Mouse (Mus musculus): Measurements from ENCODE around the gene Mapk9.

The Mapk9 gene

DNA sequence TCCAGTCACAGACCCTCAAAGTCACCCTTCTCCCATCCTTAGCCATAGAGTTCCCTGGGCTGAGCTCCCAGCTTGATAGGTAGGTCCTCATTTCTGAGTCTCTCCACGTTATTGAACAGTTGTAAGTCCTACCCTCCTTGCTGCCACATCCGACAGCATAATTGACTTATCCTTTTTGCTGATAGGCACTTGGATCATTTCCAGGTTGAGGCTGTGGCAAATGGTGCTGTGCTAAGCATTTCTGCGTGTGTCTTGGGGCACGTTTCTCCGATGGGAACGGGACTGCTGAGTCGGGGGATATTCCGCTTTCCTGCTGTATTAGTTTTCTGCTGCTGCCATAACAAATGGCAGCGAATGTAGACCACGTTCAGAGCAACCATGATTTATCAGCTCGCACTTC lies 47.3 kb downstream of the Mapk9 start:
- no peak for DNase-seq (ENCODE audit: low spot score in 2 of 2)

DNA sequence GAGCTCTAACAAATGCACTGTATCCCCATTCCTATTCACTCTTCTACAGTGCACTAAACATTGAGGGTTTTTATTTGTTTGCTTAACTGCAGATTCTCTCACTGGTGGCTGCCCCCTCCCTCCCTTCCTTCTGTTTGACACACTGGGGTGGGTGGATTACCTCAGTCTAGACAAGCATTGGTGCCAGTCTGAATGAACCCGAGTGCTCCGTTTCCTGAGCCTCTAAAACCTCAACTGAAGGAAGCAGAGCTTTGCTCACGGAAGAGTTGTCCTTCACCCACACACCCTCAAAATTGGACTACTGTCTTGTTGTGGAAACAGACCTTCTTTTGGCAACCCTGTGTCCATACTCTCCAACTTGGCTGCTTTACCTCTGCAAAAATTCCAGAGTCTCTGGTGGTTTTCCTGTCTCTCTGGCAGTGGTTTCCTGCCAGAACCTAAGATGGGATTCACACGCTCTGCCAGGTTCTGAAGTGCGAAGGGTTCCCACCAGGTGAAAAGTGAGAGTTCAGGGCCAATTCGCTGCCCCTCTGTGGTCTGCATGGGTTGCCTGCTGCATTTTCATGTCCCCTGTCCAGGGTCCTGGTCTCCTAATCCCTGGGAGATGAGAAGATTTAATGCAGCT lies 49.5 kb downstream of the Mapk9 start:
- DNase-seq (ENCODE audit: low spot score in 2 of 2), result no peak

DNA sequence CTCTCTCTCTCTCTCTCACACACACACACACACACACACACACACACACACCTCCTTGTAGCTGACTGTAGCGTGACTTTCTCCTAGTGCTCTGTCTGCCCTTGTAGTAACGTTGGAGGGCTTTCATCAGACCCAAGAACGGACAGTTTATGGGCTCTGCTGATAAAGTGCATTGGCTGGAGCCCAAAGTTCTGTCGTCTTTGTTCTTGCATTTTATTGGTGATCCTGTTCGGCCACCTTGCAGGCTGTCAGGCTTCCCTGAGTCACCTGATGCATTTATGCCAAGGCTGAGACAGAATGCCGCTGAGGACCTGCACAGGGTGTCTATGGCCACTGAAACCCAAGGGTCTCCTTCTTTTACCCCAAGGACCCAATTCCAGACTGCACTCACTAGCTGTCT lies 53.5 kb downstream of the Mapk9 start:
- DNase-seq (ENCODE audit: low spot score in 2 of 2), result no peak

DNA sequence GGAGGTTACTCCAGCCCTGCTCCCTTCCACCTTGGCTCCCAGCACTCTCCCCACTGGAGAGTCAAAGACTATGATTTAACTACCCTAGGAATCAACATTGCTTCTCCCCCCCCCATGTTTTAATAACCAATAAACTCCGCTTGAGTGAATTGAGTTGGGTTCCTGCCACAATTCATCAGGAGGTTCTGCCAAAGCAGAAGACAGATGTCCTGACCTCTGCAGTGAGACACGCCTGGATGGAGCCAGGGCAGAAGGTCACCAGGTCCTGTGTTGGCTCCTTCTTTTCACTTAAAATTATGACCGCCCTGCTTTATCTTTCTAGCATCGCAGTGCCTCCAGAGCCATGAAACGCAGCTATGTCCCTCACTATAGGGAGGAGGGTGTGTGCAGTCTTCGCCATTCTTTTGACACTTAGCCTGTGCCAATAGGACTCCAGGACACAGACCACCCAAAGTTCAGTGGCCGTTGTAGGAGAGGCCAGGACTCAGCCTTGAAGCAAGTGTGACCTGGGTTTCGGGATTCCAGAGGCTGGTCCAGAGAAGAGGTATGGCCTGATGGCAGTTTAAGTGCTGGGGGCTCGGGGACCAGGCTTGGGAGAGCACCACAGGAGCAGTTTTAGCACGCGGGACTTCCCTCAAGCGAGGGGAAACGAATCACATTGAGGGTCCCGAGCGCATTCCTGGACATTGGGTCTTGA lies 54.6 kb downstream of the Mapk9 start:
- no peak for DNase-seq (ENCODE audit: low spot score in 2 of 2)

DNA sequence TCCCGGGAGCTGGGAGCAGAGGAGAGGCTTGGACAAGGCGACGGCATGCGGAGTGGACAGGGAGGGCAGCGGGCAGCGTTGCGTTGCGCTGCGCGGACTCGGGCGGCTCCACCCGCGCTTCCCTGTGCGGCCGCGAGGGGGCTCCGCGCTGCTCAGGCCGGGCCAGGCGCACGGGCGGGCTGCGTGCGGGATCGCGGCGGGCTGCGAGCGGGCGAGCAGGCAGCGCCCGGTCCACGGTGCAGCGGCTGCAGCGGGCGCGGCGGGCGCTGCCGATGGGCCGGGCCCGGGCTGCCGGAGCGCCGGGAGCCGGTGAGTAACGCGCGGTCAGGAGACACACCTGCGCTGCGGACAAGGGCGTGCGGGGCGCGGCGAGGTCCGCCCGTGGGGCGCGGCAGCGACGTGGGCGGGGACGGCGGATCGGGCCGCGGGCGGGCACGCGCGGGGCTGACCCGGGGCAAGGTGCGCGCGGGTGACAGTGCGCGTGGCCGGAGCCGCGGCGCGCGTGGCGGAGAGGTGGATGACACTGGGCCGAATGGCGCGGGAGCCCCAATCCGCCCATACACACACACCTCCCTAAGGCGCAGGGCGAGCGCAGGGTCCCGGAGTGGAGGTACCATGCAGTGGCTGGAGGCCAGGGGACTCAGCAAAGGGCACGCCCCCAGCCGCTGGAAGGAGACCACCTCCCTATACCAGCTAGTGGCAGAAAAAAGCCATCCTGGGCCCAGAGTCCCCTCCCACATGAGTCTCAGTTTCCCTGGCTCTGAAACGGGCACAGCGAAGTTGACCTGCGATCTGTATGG lies 55.3 kb downstream of the Mapk9 start, which contains the start of gene Rasgef1c:
TSS of gene Rasgef1c (plus strand) at position 177 of the 800 bp plus-strand sequence.
- DNase-seq (ENCODE audit: low spot score in 2 of 2), result peak; percentile 75 to 80

DNA sequence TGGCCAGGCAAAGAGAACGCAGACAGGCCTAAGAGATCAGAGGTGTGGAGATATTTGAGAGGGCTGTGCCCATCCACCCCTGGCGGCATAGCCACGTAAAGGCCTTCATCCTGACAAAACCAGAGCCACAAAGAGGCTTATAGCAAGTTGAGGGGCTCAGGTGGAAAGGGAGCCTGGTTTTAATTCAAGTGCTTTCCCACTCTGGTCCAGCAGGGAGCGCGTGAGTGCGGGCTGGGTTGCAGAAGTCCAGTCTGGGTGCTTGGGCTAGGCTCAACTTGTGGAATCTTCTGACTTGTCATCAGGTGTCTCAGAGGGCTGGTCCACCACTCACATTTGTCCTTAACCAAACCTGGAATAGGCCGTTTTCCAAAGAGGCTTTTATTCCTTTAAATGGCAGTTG lies 56.8 kb downstream of the Mapk9 start:
- DNase-seq (ENCODE audit: low spot score in 2 of 2), result peak; percentile 83 to 85

DNA sequence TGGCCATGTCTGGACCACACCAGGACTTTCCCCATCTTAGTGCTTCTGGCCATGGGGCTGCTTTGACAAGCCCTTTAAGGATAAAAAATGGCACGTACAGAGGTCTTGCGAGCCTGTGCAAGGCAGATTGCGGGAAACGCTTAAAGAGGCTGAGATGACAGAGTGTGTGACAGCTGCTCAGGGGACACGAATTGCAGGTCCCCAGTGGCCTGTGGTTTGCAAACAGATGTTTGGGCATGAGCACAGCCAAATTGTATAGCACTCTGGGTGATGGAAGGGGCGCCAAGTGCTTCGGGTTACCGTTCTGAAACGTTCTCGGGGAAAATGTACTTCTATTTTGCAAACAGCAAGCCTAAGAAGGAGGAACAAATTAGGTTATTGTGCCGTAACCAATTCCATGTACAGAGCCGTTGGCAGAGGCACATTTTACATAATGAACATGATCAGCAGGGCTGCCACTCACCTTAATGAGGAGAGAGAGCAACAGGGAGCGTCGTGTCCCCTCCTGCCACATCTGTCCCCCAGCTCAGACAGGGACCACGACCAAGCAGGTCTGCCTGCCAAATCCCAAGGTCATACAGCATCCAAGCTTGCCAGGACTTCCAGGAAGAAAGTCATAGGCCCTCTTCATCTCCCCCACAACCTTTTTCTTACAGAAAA lies 72.1 kb downstream of the Mapk9 start:
- DNase-seq (ENCODE audit: low spot score in 2 of 2), result no peak

DNA sequence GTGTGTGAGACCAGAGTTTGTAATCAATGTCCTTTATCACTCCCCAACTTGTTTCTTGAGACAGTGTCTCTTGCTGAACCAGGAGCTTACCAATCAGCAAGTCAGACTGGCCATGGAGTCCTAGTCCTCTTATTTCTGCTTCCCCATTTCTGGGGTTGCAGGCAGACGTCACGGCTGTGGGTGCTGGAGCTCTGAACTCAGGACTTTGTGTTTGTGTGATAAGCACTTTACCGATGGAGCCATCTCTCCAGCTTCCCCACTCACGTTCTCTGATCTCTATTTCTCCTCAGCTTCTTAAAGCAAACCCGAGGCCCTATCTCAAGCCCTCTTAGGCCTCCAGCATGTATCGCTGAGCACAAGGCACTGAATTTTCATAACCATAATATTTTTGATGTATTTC lies 72.8 kb downstream of the Mapk9 start:
- no peak for DNase-seq (ENCODE audit: low spot score in 2 of 2)

DNA sequence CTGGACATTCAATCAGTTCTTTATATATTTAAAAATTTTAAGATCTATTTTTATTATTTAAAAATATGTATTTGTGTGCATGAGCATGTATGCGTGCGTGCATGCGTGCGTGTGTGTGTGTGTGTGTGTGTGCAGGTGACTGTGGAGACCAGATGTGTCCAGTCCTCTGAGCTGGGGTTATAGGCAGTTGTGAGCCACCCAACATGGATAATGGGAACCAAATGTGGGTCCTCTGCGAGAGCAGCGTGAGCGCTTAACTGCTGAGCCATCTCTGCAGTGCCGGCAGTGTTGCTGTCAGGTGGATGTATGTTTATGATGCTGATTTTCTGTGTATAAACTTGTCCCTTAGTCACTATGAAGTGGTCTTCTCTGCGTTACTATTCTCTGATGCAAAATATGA lies 77.0 kb downstream of the Mapk9 start:
- DNase-seq (ENCODE audit: low spot score in 2 of 2), result no peak

DNA sequence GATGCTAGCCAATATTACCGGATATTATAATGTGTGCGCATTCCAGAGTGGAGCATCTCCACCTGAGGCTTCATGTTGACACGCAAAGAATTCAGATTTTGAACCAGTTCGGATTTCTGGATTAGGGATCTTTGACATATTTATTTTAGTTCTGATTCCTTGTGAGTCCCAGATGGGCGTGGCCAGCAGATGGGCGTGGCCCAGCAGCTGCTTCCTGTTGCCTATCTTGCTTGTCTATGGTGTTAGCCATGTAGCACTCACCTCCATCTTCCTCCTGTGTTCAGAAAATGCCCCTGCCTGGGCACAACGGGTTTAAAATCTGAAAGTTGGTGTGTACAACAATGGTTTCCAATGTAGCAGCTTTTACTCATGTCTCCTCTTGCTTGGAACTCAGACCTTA lies 79.6 kb downstream of the Mapk9 start:
- DNase-seq (ENCODE audit: low spot score in 2 of 2), result no peak

DNA sequence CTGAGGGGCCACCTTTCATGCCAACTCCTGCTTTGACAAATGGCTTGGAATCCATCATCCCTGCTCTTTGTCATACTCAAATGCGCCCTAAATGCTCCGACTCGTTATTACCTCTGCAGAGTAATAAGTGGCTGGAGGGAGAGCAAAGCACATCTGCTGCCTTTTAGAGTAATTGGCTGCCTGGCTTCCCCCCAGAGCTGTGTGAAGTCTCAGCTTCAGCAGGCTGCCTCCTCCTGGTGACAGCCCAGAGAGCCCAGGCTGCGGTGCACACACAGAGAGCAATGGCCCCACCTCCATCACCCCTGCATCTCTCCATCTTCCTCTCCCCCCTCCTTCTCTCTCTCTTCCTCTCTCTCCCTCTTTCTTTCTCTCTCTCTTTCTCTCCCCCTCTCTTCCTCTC lies 80.6 kb downstream of the Mapk9 start:
- no peak for DNase-seq (ENCODE audit: low spot score in 2 of 2)

DNA sequence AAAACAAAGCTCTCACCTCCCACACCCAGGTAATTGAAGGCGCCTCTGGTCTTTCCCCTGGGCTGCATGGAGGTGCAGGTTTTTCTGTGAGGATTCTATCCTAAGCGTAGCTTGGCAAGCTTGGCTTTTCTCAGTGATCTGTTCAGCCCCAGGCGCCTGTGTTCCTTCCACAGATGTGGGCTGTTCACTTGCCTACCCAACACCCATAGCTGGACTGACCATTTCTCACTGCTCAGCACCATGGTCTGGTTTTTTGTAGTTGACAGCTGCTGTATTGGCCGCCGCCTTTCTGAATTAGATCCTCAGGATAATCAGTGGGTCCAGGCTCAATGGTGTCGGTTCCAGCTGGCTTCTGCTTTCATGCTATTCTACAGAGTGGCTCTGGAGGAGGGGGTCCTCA lies 81.1 kb downstream of the Mapk9 start:
- no peak for DNase-seq (ENCODE audit: low spot score in 2 of 2)

DNA sequence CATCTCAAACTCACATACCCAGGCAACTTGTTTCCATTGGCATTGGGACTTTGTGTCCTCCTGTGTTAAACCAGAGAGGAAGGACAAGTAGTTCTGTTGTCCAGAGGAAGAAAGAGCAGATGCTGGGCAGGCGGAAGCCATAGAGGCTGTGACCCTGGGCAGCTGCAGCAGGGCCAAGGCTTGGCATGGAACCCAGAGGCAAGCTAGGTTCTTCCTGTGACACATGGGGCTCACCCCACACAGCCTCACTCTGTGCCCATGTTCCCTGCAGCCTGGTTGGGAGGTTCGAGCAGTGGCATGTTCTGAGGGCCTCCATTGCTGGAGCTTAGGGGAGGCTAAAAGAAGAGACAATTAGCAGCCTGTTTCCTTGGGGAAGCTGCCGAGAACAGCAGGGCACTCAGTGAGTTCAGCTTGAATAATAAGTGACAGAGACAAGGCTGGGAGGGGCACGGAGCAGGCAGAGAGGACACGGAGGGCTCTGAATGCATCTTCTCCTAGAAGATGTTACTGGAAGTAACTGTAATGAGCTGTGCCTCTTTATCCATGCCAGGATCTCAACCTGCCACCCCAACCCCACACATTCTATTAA lies 84.6 kb downstream of the Mapk9 start:
- no peak for DNase-seq (ENCODE audit: low spot score in 2 of 2)

DNA sequence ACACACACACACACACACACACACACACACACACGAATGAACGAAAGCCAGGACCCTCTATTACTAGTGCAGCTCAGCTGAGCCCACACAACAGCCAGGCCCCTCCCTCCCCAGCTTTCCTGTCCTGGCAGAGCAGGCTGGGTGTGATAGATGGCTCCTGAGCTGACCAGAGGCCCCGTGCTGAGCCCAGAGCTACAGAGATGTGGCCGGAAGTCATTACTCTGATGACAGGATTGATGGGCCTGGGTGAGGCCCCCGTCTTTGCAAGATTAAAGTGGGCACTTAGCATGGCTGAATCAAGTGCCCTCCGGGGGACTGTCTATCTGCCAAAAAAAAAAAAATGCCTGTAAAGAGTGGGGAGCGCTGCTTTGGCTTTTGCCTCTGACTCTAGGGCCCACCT lies 85.3 kb downstream of the Mapk9 start:
- DNase-seq (ENCODE audit: low spot score in 2 of 2), result no peak

DNA sequence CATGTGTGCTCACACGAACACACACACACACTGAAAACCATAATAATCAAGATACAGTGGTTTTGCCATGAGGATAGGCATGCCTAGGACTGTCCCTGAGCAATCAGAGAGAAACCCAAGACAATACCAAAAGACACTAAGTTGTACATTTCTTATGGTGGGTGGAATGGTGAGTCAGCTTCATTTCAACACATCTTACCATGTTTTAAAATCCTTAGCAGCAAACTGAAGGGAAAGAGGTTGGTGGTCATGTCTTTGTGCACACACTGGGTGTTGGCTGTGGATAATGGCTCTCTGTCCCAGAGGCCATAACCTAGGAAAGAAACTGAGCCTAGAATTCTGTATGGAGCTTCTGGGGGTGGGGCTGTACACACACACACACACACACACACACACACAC lies 87.3 kb downstream of the Mapk9 start:
- no peak for DNase-seq (ENCODE audit: low spot score in 2 of 2)

DNA sequence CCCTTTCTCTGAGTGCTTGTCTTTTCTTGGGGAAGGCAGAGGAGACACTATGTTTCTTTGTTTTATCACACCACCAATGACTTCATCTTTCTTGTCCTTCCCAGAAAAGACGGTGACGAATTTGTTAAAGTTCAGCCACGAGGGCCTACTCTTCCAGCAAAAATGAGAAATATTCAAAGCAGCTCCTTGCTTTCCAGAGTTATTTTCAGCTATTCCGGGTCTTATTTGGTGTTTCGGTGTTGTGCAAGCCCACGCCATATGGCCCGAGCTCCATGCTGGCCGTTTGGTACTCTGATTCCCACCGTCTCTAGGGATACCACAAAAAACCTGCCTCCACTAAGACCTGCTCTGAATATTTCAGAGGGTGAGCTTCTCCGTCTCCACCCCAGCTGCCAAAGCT lies 87.8 kb downstream of the Mapk9 start:
- DNase-seq (ENCODE audit: low spot score in 2 of 2), result peak in 1 of 2 experiments; percentile 78
